Mouse (Mus musculus) kidney, postnatal 0 days (tissue): Measurements from ENCODE around the gene Fancf. TPM values are rescaled to one million over a fixed set of nuclear protein-coding genes. Genes with fewer than 3 reads are reported as not detected.

Experiments used
- ATAC-seq: fragments of 200-750 bp; cut with Nextera tagmentation; replicated peaks from 2 replicates; pipeline ENCODE4 v1.8.0; 2017; ENCODE audit warnings: low read depth, moderate number of reproducible peaks, moderate TSS enrichment, moderate library complexity; ENCODE audit not compliant: low FRiP score
- DNase-seq: peaks from one replicate; pipeline ENCODE4 v3.0.0-alpha.2; 2016; ENCODE audit warnings: low spot score
- H3K27ac ChIP-seq: fragments of 300-500 bp; sonication (generic); 2 replicates; pipeline ENCODE4 v1.5.1; 2014; ENCODE audit warnings: mild to moderate bottlenecking
- H3K27me3 ChIP-seq: fragments of 300-500 bp; sonication (generic); 2 replicates; pipeline ENCODE4 v1.6.1; 2014; ENCODE audit warnings: low read length, mixed read lengths; ENCODE audit not compliant: insufficient read depth
- H3K36me3 ChIP-seq: fragments of 300-500 bp; sonication (generic); 2 replicates; pipeline ENCODE4 v1.6.1; 2014; ENCODE audit warnings: low read length, mixed read lengths; ENCODE audit not compliant: insufficient read depth
- H3K4me1 ChIP-seq: fragments of 300-500 bp; sonication (generic); replicated peaks from 2 replicates; pipeline ENCODE4 v1.6.1; 2014; ENCODE audit warnings: antibody characterized with exemption, low read length, mixed read lengths; ENCODE audit not compliant: insufficient read depth
- H3K4me2 ChIP-seq: fragments of 300-500 bp; sonication (generic); 2 replicates; pipeline ENCODE4 v1.6.1; 2014; ENCODE audit warnings: mild to moderate bottlenecking, low read length, moderate library complexity, mixed read lengths
- H3K4me3 ChIP-seq: fragments of 300-500 bp; sonication (generic); replicated peaks from 2 replicates; pipeline ENCODE4 v1.5.1; 2014; ENCODE audit warnings: low read depth, low read length
- H3K9ac ChIP-seq: fragments of 300-500 bp; sonication (generic); 2 replicates; pipeline ENCODE4 v1.6.1; 2014; ENCODE audit warnings: low read depth, low read length
- H3K9me3 ChIP-seq: fragments of 300-500 bp; sonication (generic); replicated peaks from 2 replicates; pipeline ENCODE4 v1.6.1; 2016; ENCODE audit warnings: low read length, inconsistent platforms, mixed read lengths
- CTCF ChIP-seq: IDR thresholded peaks from 2 replicates; pipeline ENCODE4 v1.5.1; 2016; ENCODE audit warnings: antibody characterized with exemption, low read depth, mild to moderate bottlenecking, moderate library complexity
- WGBS: fragments of 180-500 bp; shearing (Covaris S2); extraction: QIAGEN DNeasy Blood & Tissue Kit; methylation state at CpG from one replicate; pipeline ENCODE4 v1.1.7; 2014; 5-methylcytosine and 5-hydroxymethylcytosine counted together
- polyA plus RNA-seq: library from polyadenylated mRNA; unstranded; fragments of >200 nt; fragmentation: Nextera tagmentation; extraction: Ambion mirVana; gene quantifications from 2 replicates; pipeline ENCODE4 v1.2.1, GENCODE M21; 2015

Fancf gene
- 10.1 and 12.5 TPM in 2 replicates for polyA plus RNA-seq

GRCm38 (mm10) chr7:51862097-51862492 lies at the start of gene Fancf:
Fancf (minus strand) TSS chr7:51862267.
- ATAC-seq (peak; percentile 99), DNase-seq (peak; percentile 96)
- H3K4me1 ChIP-seq, result peaks cover 5% of the 10 kb centered on the region; the same call in 1 of the 2 replicates
- H3K9me3 ChIP-seq, result no peaks in the 10 kb centered on the region
- H3K36me3 ChIP-seq, result no peaks in the 10 kb centered on the region
- H3K27me3 ChIP-seq, result no peaks in the 10 kb centered on the region
- under 1% methylated on average over 38 of the region's 43 CpGs for WGBS
- peak within 1 kb of the TSS; percentile 60 for H3K4me2 ChIP-seq
- peak within 1 kb of the TSS; percentile 96 for H3K27ac ChIP-seq
- TF ChIP-seq CTCF, result no peak
- H3K4me3 ChIP-seq, result peak within 1 kb of the TSS; percentile 73
- peak within 1 kb of the TSS; percentile 81 for H3K9ac ChIP-seq

GRCm38 (mm10) chr7:51899066-51899465 lies 37.0 kb upstream of the Fancf start:
- Histone ChIP-seq H3K4me2 (no peak overlapping the region), H3K9me3 (no peaks in the 10 kb centered on the region), H3K27me3 (no peaks in the 10 kb centered on the region), H3K4me3 (no peak overlapping the region), H3K27ac (no peak overlapping the region), H3K9ac (no peak overlapping the region), H3K4me1 (no peaks in the 10 kb centered on the region), H3K36me3 (no peaks in the 10 kb centered on the region)
- DNase-seq (no peak), ATAC-seq (no peak)
- 65% methylated on average over 6 of the region's 6 CpGs for WGBS
- no peak for TF ChIP-seq CTCF

GRCm38 (mm10) chr7:51894939-51895338 lies 32.9 kb upstream of the Fancf start:
- no peak for DNase-seq
- 53% methylated on average over 2 of the region's 2 CpGs for WGBS
- Histone ChIP-seq H3K4me1 (no peaks in the 10 kb centered on the region), H3K4me3 (no peak overlapping the region), H3K4me2 (no peak overlapping the region), H3K27ac (no peak overlapping the region), H3K36me3 (no peaks in the 10 kb centered on the region), H3K9ac (no peak overlapping the region), H3K9me3 (no peaks in the 10 kb centered on the region), H3K27me3 (no peaks in the 10 kb centered on the region)
- TF ChIP-seq CTCF, result no peak
- ATAC-seq, result no peak

- TF ChIP-seq CTCF, result no peak
- H3K4me2 ChIP-seq, result no peak overlapping the region
- H3K9ac ChIP-seq, result no peak overlapping the region
- no peaks in the 10 kb centered on the region for H3K4me1 ChIP-seq
- H3K36me3 ChIP-seq, result no peaks in the 10 kb centered on the region
- no peaks in the 10 kb centered on the region for H3K9me3 ChIP-seq
- H3K4me3 ChIP-seq, result no peak overlapping the region
- DNase-seq, result no peak
- 77% methylated on average over 4 of the region's 4 CpGs for WGBS
- H3K27ac ChIP-seq, result no peak overlapping the region
- ATAC-seq, result no peak
- H3K27me3 ChIP-seq, result no peaks in the 10 kb centered on the region
Measured at GRCm38 (mm10) chr7:51894133-51894801, 32.2 kb upstream of the Fancf start.

GRCm38 (mm10) chr7:51893008-51893407 lies 30.9 kb upstream of the Fancf start:
- no peak for DNase-seq
- H3K4me1 ChIP-seq, result no peaks in the 10 kb centered on the region
- no peak overlapping the region for H3K4me2 ChIP-seq
- no peaks in the 10 kb centered on the region for H3K9me3 ChIP-seq
- WGBS, result 85% methylated on average over 4 of the region's 4 CpGs
- no peak for TF ChIP-seq CTCF
- no peak overlapping the region for H3K4me3 ChIP-seq
- H3K27me3 ChIP-seq, result no peaks in the 10 kb centered on the region
- H3K27ac ChIP-seq, result no peak overlapping the region
- H3K36me3 ChIP-seq, result no peaks in the 10 kb centered on the region
- no peak overlapping the region for H3K9ac ChIP-seq
- no peak for ATAC-seq

GRCm38 (mm10) chr7:51892224-51892965 lies 30.3 kb upstream of the Fancf start:
- no peak for DNase-seq
- Histone ChIP-seq H3K9ac (no peak overlapping the region), H3K4me3 (no peak overlapping the region), H3K36me3 (no peaks in the 10 kb centered on the region), H3K9me3 (no peaks in the 10 kb centered on the region), H3K27ac (no peak overlapping the region), H3K27me3 (no peaks in the 10 kb centered on the region), H3K4me2 (no peak overlapping the region), H3K4me1 (0 out of 2 replicates have a peak, but pooled peaks cover 1% of the 10 kb centered on the region)
- 96% methylated on average over 1 of the region's 1 CpGs for WGBS
- no peak for TF ChIP-seq CTCF
- ATAC-seq, result no peak
